Mouse (Mus musculus): ENCODE measurements around the gene Adamtsl4.
"Not testable (repeated sequence)": the region's sequence is repeated elsewhere in the genome, so short reads cannot be mapped to it uniquely, and the experiment has no call there.

The Adamtsl4 gene

DNA sequence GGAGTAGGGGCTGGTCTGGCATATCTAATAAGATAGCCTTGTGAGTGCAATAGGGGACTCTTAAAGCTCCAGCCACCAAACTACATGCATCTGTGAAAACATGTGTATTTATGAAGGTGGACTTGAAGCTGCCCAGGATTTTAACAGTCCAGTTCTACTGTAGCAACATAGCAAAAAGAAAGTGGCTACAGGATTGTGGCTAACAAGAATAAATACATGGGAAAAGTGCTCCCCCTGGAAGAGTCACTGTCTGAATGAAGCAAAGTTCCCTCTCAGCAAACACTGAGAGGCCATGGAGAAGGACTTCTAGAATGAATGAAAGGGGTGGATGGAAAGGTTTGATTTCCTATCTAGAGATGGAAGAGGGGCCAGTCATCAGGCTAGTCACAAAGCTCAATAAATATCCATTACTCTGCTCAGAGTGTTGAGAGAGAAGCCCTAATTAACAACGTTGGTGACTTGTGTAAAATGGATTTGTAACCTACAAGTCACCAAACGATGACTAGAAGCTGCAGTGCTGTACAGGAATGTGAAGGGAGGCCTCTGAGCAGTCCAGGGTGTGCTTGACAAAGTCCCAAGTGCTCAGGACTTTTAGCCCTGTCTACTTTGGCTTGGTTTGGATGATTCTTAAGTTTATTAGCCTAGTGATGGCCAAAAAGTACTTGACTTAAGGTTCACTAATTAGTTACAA lies 26.8 kb downstream of the Adamtsl4 start:
- DNase-seq (ENCODE audit: low spot score) = no peak

DNA sequence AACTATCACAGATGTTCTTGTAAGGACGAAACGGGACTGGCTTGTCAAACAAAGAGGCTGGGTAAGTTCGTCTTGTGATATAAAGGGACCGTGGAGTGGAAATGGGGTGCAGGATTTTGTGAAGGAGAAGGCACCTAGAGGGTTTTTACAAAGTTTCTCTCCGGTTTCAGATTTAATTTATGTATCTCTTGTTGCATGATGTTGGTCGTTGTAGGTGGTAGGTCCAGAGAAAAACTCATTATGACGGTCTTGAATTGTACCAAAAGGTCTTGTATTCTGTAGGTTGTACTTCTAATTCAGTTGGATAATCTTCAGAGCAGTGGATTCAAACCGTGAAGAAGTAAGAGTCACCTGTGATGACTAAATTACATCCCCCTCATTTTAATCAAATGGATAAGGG lies 27.8 kb downstream of the Adamtsl4 start:
- DNase-seq (ENCODE audit: low spot score) = no peak

DNA sequence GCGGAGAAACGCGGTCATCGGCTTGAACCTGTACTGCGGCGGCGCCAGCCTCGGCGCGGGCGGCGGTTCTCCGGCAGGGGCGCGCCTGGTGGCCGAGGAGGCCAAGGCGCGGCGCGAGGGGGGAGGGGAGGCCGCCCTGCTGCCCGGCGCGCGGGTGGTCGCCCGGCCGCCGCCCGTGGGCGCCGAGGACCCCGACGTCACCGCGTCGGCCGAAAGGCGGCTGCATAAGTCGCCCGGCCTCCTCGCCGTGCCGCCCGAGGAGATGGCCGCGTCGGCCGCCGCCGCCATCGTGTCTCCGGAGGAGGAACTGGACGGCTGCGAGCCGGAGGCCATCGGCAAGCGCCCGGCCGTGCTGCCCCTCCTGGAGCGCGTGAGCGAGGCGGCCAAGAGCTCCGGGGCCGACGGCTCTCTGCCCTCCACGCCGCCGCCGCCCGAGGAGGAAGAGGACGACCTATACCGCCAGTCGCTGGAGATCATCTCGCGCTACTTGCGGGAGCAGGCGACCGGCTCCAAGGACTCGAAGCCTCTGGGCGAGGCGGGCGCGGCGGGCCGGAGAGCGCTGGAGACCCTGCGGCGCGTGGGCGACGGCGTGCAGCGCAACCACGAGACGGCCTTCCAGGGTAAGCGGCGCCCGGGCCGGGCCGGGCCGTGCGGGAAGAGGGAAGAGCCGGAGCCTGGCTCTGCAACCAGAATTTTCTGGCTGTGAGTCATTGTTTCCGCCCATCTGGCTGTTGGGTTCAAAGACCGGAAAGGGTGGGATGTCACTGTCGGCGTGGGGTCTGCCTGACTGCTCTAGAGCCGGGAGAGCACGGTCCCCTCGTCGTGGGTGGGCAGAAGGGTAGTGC lies 28.6 kb downstream of the Adamtsl4 start:
- peak; percentile 59 for DNase-seq (ENCODE audit: low spot score)

DNA sequence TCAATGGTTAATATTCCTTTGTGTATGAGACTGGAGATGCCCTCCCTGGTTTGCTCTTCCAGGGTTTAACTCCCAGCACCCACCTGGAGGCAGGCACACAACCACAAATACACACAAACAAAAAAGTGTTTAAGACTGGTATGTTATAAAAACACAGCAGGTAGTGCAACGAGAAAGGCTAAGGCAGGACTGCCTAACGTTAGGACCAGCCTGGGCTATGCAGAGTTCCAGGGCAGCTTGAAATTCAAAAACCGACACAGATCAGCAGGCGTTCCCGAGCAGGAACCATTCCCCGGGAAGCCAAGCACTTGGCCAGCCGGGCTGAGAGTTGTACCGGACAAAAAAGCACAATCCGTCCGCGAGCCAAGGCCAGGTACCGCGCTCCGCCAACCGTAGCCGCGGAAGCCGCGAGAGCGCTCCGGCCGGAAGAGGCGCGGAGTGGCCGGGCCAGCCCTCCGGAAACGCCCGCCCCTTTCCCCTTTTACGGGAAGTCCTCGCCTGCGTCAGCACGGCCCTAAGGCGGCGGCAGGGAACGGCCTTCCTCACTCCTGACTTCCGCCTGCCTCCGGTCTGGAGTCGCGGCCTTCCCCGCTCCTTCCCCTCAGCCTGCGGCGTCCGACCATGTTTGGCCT lies 29.4 kb downstream of the Adamtsl4 start, which contains the start of gene Mcl1:
Gene Mcl1 (plus strand): TSS at position 553 of the 632 bp plus-strand sequence.
- DNase-seq (ENCODE audit: low spot score) = peak; percentile 93

DNA sequence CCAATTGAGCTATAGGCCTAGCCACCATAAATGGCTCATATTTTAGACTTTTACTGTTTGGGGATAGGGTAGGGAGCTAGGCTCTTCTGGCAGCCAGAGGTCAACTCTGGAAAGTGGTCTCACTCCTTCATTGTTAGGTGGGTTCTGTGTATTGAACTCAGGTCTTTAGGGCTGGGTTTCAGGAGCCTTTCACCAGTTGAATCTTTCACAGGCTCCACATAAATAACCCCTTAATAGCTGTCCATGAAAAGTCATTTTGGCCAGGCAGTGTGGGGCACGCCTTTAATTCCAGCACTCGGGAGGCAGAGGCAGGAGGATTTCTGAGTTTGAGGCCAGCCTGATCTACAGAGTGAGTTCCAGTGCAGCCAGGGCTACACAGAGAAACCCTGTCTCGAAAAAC lies 30.0 kb downstream of the Adamtsl4 start:
- no peak for DNase-seq (ENCODE audit: low spot score)

DNA sequence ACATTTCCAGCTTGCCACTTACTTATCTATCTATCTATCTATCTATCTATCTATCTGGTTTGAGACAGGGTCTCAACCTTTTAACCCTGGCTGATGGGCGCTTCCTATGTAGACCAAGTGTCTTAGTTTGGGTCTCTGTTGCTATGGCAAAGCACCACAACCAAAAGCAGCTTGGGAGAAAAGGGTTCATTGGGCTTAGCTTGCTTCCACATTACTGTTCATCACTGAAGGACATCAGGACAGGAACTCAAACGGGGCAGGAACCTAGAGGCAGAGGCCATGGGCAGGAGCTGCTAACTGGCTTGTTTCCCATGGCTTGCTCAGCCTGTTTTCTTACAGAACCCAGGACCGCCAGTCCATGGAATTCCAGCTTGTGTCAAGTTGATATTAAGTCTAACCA lies 30.6 kb downstream of the Adamtsl4 start:
- DNase-seq (ENCODE audit: low spot score) = no peak

DNA sequence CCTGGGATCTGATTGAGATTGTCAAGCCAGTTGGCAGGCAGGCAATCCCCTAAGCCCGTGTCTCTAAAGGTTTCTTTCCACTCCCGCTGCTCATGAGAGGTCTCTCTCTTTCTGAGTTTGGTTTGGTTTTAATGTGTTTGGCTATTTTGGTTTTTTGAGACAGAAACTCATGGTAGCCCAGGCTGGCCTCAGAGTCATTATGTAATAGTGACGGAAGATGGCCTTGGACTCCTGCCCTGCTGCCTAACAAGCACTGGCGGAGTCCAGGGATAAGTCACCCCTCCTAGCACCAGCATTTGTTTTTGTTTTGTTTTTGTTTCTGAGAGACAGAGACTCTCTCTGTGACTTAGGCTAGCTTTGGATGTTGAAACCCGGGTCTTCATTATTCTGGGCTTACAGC lies 32.3 kb downstream of the Adamtsl4 start:
- DNase-seq (ENCODE audit: low spot score) = no peak

DNA sequence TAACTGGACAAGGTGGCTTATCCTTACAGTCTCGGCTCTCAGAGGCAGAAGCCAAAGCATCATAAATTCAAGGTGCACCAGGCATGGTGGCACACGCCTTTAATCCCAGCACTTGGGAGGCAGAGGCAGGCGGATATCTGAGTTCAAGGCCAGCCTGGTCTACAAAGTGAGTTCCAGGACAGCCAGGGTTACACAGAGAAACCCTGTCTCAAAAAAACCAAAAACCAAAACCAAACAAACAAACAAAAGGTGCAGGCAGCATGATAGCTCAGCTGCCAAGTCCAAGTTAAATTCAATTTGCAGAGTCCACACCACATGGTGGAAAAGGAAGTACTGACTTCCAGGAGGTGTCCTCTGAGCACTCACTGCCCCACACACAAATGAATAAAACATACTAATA lies 33.3 kb downstream of the Adamtsl4 start:
- DNase-seq (ENCODE audit: low spot score) = not testable (repeated sequence)

DNA sequence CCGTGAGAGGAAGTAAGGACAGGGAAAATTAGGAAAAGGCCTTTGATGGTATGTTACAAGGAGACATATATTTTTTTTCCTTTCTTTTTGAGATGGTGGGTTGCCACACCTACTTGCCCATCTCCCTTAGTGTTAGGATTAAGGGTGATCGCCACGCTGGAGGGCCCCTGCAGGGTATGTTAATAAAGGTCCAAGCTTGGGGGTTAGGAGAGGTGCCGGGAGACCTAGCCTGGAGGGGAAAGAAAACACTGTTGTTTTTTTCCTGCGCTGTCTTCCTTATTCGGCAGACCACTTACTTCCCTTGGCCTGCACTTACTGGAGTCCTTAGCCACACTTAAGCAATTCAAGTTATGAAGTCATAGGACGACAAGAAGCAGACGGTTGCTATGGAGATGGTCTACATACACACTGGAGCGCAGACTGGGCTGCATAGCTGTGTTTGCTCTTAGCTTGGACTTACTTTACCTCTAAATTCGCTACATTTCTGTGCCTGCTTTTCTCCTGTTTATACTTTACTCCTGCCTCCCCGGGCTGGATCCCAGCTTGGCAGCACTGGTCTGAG lies 34.2 kb downstream of the Adamtsl4 start:
- no peak for DNase-seq (ENCODE audit: low spot score)

DNA sequence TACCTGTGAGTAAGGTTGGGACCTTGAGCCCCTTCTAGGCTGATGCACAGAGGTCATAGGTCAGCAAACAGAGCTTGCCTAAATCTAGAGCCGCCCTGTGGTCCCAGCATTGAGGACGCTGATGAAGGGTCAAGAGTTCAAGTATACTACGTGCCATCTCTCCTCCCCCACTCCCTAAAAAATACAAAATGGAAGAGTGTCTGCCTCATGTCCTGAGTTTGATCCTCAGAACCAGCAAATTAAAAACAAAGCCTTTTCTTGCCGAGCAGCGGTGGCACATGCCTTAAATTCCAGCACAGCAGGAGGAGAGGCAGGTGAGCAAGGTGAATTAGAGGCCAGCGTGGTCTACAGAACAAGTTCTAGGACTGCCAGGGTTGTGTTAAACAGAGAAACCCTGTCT lies 34.8 kb downstream of the Adamtsl4 start:
- DNase-seq (ENCODE audit: low spot score) = no peak

DNA sequence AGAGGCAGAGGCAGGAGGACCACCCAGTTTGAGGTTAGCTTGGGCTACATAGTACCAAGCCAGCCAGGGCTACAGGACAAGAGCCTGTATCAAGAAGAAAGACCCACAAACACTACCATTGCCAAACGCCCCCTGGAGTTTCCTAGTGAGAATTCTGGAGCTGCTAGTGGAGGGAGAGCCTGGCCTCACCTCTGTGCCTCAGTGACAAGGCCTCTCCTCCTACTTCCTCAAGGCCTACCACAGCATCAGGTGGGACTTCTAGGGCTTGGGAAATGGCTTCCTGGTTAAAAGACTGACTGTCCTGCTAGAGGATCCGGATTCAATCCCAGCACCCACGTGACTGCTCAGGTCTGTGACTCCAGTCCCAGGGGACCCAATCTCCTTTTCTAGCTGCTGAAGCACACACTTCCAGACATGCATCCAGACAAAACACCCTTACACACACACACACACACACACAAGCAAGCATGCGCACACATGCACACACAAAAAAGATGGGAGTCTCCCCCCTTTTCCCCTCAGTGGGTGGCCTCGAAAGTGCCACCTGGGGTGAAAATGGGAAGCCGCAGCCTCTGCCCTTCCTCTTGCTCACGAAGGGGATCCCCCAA lies 35.4 kb downstream of the Adamtsl4 start:
- DNase-seq (ENCODE audit: low spot score) = no peak

DNA sequence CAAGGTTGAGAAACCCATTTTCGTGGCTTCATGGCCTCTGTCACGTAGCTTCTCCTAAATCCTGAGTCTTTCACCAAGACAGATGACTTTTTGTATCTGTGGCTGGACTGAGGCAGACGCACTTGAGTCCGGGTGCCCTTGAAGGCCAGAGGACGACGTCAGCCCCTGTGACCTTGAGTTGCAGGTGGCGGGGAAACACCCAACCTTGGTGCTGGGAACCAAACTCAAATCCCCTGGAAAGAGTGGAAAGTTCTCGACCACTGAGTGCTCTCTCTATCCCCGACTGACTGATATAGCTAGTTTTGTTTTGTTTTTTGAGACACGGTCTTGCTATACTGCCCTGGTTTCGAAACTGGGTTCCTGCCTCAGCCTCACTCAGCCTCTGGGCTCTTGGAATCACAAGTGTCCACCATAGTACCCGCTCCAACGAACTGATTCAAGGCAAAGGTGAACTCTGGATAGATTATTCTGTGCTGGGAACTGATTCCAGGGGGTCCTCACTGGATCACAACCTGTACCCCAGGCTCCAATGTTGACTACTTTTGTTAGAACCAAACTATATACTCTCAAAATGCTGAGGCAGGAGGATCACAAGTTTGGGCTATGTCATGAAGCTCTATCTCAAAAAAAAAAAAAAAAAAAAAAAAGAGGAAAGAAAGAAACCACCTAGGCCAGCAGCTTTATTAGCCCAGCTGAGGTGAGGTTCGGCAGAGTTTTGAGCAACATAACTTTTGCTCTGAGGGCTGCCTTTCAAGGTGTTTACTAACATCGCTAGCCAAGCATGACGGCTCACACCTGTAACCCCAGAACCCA lies 36.1 kb downstream of the Adamtsl4 start:
- DNase-seq (ENCODE audit: low spot score) = no peak

DNA sequence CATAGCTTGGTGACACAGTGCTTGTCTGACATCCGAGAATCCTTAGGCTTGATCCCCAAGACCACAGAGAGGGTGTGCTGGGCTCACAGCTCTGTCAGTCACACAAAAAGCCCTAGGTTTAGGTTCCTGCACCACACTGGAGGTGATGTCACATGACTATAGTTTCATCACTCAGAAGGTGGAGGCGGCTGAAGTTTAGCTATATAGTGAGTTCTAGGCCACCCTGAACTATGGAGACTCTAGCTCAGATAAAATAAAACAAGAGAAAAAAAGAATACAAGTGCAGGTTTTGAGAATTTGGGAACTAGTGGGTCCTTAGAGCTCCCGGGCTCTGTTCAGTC lies 36.7 kb downstream of the Adamtsl4 start:
- no peak for DNase-seq (ENCODE audit: low spot score)

DNA sequence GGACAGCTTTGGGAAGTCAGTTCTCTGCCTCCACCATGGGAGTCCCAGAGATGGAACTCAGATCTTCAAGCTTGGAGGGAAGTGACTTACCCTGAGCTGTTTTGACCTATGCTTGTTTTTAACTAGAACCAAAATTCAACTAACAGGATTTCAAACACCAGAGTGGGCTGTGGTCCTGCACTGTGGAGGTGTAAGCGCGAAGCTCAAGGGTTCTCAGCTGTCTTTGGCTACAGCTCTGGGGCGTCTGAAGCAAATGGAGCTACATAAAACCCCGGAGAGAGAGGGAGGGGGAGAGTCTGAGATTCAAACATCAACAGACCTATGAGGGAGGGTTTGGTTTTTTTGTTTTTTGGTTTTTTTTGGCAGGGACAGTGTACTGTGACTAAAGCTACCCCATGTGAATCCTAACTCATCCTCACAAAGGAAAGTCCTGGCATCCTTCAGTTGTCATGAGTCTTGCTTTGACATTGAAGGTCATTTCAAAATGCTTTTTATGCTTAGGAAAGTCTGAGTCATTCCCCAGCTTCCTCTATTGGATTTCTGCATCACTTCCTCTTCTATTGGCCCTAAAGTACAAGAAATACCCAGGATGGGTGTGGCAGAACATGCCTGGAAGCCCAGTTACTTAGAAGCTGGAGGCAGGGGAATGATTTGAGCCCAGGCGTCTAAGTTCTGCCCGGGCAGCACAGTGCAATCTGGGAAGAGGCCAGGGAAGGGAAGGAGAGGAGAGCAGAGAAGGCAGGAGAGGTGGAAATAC lies 37.3 kb downstream of the Adamtsl4 start:
- no peak for DNase-seq (ENCODE audit: low spot score)

DNA sequence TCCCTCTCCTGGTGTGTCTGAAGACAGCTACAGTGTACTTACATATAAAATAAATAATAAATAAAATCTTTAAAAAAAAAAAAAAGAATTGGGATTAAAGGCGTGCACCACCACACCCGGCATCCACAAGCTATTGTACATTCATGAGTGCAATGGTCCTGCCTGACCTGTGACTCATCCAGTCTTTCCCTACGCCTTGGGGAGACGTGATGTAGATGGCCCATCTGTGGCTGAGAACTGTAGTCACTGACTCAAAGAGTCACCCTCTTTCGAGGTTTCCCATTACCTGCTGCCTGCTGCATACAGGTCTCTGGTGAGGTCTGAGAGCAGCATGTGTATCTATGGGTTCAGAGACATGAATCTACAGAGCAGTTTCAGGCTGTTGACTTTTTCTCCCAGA lies 39.7 kb downstream of the Adamtsl4 start:
- no peak for DNase-seq (ENCODE audit: low spot score)

DNA sequence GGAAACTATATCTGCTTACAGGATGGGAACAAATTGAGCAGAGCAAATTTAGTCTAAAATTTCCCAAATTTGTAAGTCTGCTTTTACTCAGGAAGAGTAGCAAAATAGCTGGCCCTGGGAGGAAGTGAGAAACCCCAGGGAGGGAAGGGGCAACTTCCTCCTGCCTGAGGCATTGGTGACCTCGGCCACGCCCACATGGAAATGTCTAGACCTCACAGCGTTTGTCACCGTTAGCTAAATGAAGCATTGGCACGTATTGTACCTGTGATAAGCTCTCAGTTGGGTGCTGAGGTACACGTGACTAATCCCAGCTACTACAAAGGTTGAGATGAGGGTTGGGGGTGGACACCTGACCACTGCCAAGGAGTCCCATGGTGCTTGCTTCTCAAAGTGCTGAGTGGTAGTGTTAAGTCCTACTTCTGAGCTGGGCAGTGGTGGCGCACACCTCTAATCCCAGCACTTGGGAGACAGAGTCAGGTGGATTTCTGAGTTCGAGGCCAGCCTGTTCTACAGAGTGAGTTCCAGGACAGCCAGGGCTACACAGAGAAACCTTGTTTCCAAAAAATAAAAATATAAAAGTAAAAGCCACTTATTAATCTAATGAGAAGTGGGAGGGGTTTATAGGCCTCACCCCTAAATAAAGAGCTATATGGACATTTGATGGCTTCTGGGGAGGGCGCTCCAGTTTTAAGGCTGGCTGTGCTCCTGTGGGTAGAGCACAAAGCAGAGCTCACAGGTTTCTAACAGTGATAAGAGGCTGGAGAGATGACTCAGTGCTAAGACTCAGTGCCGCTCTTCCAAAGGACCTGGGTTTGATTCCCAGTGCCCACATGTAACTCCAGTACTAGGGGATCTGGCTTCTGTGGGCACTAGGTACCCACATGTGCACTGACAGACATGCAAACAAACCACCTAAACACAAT lies 42.1 kb downstream of the Adamtsl4 start:
- DNase-seq (ENCODE audit: low spot score) = no peak

DNA sequence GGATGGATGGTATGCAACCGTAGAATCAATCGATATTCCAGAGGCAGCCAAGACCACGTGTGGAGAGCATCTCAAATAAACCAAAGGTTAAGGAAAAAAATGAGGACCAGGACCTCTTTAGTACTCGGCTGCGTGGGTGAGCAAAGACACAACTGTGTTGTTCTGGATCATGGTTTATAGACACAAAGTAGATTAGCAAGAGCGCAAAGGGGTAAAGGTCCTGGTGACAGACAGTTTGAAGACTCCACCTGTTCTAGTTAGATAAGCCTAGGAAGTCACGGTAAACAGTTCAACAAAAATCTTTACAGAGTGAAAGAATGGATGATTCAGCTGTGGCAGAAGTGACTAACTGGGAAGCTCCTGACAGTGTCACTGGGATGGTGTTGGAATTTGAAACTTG lies 44.6 kb downstream of the Adamtsl4 start:
- DNase-seq (ENCODE audit: low spot score) = no peak

DNA sequence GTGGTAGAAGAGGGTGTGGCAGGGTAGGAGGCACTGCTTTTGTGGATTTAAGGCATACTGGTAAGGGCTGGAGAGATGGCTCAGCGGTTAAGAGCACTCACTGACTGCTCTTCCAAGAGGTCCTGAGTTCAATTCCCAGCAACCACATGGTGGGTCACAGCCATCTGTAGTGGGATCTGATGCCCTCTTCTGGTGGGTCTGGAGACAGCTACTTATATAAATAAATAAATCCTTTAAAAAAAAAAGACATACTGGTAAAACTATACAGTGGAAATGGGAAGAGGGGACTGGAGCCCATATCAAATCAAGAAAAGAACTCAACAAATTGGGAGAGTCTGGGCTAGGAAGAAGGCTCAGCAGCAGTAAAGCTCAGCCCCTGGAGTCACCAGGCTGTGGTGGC lies 48.0 kb downstream of the Adamtsl4 start:
- no peak for DNase-seq (ENCODE audit: low spot score)

DNA sequence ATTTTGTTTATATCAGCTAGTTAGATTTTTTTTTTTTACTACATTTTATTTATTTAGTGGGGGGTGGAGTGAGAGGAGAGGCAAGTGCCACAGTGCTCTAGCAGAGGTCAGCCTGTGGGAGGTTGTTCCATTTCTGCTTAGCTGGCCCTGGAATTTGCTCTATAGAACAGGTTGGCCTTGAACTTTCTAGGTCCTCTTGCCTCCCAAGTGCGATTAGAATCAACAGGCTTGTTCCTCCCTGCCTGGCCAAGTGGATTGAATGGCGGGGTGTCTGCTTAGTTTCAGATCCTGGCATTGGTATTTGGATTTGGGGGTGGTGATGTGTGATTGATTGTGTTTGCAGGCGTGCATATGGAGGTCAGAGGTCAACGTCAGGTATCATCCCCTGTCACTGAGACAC lies 51.6 kb downstream of the Adamtsl4 start:
- no peak for DNase-seq (ENCODE audit: low spot score)

DNA sequence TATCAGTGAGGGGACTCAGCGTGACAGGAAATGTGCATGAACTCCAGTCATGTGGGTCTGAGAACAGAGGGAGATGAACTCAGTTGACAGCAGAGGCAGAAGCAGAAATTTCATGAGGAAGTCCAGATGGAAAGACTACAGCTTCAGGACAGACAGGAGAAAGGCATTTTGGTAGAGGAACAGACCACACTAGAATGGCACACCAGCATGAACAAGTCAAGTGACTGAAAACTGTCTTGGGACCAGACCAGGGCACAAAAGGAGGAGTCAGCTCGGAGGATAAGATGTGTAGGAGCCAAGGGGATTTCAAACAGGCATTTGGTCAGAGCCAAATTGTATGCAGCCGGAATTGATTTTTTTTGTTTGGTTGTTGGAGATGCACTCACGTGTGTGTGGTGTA lies 52.1 kb downstream of the Adamtsl4 start:
- no peak for DNase-seq (ENCODE audit: low spot score)

Measured in ovary, postnatal 14 days (tissue).